Mouse (Mus musculus): ENCODE results near the gene Igf2r.

- TF ChIP-seq NELFE (IDR thresholded peaks at IDR 0.05; ENCODE audit: low read depth, low read length) (no peak), MAZ (IDR thresholded peaks at IDR 0.05; ENCODE audit: low read depth, low read length) (no peak), MAX (IDR thresholded peaks at IDR 0.05; ENCODE audit: low read length) (no peak), NRF1 (IDR thresholded peaks at IDR 0.05; ENCODE audit: low read depth, low read length) (no peak), CTCF (conservative IDR thresholded peaks at IDR 0.05 in 1 of 2, IDR thresholded peaks at IDR 0.05 in 1 of 2; ENCODE audit: low read depth in 2 of 2, low read length in 2 of 2) (no peak), ZMIZ1 (IDR thresholded peaks at IDR 0.05; ENCODE audit: low read depth, low read length) (no peak), CHD1 (IDR thresholded peaks at IDR 0.05; ENCODE audit: low read depth, low read length) (no peak), EP300 (IDR thresholded peaks at IDR 0.05; ENCODE audit: low read length) (no peak)
Observed at GRCm38 (mm10) chr17:12718251-12718650, 51.2 kb downstream of the Igf2r start.
